Mouse (Mus musculus): ENCODE measurements around the gene Ncbp3. TPM values are rescaled to one million over a fixed set of nuclear protein-coding genes. Genes with fewer than 3 reads are reported as not detected.

Gene Ncbp3
- polyA plus RNA-seq, 1 experiment from 2014 or later, result 9.1 TPM

- Histone ChIP-seq H3K4me2 (no peak overlapping the region), H3K27ac (replicated peaks) (no peak overlapping the region), H3K9ac (replicated peaks) (no peak overlapping the region), H3K9me3 (replicated peaks) (no peaks in the 10 kb centered on the region), H3K4me1 (peaks cover under 1% of the 10 kb centered on the region; the same call in 1 of the 2 replicates), H3K27me3 (replicated peaks) (no peaks in the 10 kb centered on the region), H3K4me3 (replicated peaks) (no peak overlapping the region), H3K36me3 (peaks cover 56% of the 10 kb centered on the region)
- WGBS, result 30% methylated on average over 6 of the region's 6 CpGs
- no peak for ATAC-seq (ENCODE audit: low FRiP score)
Observed at GRCm38 (mm10) chr11:73036889-73037288, 10.7 kb upstream of the Ncbp3 start.

DNA sequence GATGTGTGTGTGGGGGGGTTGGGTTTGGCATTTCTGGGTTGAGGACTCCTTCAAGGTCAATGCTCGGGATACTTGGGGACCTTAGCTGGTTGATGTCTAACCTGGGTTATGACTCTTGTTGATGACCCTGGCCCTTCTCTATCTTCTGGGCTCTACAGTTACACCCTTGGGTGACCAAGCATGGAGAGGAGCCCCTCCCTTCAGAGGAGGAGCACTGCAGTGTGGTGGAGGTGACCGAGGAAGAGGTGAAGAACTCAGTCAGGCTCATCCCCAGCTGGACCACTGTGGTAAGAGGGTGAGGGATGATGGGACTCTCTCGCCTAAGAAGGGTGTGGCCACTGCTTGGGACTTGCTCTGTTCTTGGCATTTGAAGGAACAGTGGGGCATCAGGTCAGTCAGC lies 9.9 kb upstream of the Ncbp3 start:
- WGBS, result 93% methylated on average over 3 of the region's 3 CpGs
- Histone ChIP-seq H3K36me3 (peaks cover 56% of the 10 kb centered on the region), H3K9me3 (replicated peaks) (no peaks in the 10 kb centered on the region), H3K27me3 (replicated peaks) (no peaks in the 10 kb centered on the region), H3K4me1 (no peaks in the 10 kb centered on the region), H3K9ac (replicated peaks) (no peak overlapping the region), H3K27ac (replicated peaks) (no peak overlapping the region), H3K4me2 (no peak overlapping the region), H3K4me3 (replicated peaks) (no peak overlapping the region)
- no peak for ATAC-seq (ENCODE audit: low FRiP score)

- Histone ChIP-seq H3K36me3 (peaks cover 44% of the 10 kb centered on the region), H3K27ac (replicated peaks) (no peak overlapping the region), H3K9ac (replicated peaks) (no peak overlapping the region), H3K9me3 (replicated peaks) (no peaks in the 10 kb centered on the region), H3K4me1 (no peaks in the 10 kb centered on the region), H3K27me3 (replicated peaks) (no peaks in the 10 kb centered on the region), H3K4me2 (no peak overlapping the region), H3K4me3 (replicated peaks) (no peak overlapping the region)
- WGBS, result 61% methylated on average over 9 of the region's 9 CpGs
- 0 out of 2 replicates have a peak, but pooled peaks have one; percentile 73 for ATAC-seq (ENCODE audit: low FRiP score)
Observed at GRCm38 (mm10) chr11:73039102-73039799, 8.3 kb upstream of the Ncbp3 start.

DNA sequence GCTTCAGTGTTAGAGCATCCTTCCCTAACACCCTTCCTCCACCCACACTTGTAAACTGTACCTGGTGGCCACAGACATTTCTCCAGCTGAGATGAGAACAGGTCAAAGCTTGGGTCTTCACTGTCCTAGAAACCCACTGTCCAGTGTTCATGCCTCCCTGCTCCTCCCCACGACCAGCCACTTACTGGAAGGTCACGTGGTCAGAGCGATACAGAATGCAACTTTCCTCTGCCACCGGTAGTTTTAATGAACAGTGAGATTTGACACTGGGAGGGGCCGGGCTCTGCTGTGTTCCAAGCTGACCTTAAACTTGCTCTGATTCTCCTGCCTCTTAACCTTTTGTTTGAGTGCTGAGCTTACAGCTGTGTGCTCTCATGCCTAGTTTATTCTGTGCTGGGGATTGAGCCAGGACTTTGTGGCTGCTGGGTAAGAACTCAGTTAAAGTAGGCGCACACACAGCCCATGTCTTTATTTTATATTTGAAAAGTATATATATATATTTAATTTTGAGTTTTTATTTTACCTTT lies 3.3 kb upstream of the Ncbp3 start:
- Histone ChIP-seq H3K4me1 (peaks cover 15% of the 10 kb centered on the region), H3K36me3 (peaks cover 16% of the 10 kb centered on the region), H3K27ac (replicated peaks) (no peak overlapping the region), H3K9ac (replicated peaks) (no peak overlapping the region), H3K4me2 (no peak overlapping the region), H3K27me3 (replicated peaks) (no peaks in the 10 kb centered on the region), H3K4me3 (replicated peaks) (no peak overlapping the region), H3K9me3 (replicated peaks) (no peaks in the 10 kb centered on the region)
- 70% methylated on average over 6 of the region's 6 CpGs for WGBS
- no peak for ATAC-seq (ENCODE audit: low FRiP score)

GRCm38 (mm10) chr11:73044789-73045188 lies 2.8 kb upstream of the Ncbp3 start:
- H3K9ac ChIP-seq (replicated peaks), result no peak overlapping the region
- no peak overlapping the region for H3K4me2 ChIP-seq
- WGBS, result 73% methylated on average over 4 of the region's 4 CpGs
- no peaks in the 10 kb centered on the region for H3K27me3 ChIP-seq (replicated peaks)
- H3K4me3 ChIP-seq (replicated peaks), result no peak overlapping the region
- peaks cover 19% of the 10 kb centered on the region for H3K4me1 ChIP-seq
- no peak for ATAC-seq (ENCODE audit: low FRiP score)
- H3K36me3 ChIP-seq, result peaks cover 15% of the 10 kb centered on the region
- no peak overlapping the region for H3K27ac ChIP-seq (replicated peaks)
- no peaks in the 10 kb centered on the region for H3K9me3 ChIP-seq (replicated peaks)

- 1% methylated on average over 55 of the region's 55 CpGs for WGBS
Observed at GRCm38 (mm10) chr11:73048030-73048876, 670 bp downstream of the Ncbp3 start.

GRCm38 (mm10) chr11:73049335-73049734 lies 1.8 kb downstream of the Ncbp3 start:
- Histone ChIP-seq H3K9ac (replicated peaks) (peak overlapping the region; percentile 89; the same call in 1 of the 2 replicates), H3K4me3 (replicated peaks) (peak overlapping the region; percentile 90), H3K36me3 (peaks cover 27% of the 10 kb centered on the region), H3K9me3 (replicated peaks) (no peaks in the 10 kb centered on the region), H3K4me1 (peaks cover 19% of the 10 kb centered on the region), H3K27me3 (replicated peaks) (no peaks in the 10 kb centered on the region), H3K4me2 (peak overlapping the region; percentile 75), H3K27ac (replicated peaks) (peak overlapping the region; percentile 63)
- 3% methylated on average over 4 of the region's 4 CpGs for WGBS
- no peak for ATAC-seq (ENCODE audit: low FRiP score)

More at GRCm38 (mm10) chr11:73048030-73048876, 670 bp downstream of the Ncbp3 start:
- H3K27ac ChIP-seq (replicated peaks), result peak overlapping the region; percentile 92
- H3K27me3 ChIP-seq (replicated peaks), result no peaks in the 10 kb centered on the region
- H3K4me1 ChIP-seq, result peaks cover 19% of the 10 kb centered on the region
- ATAC-seq (ENCODE audit: low FRiP score), result peak; percentile 78
- peak overlapping the region; percentile 90 for H3K4me3 ChIP-seq (replicated peaks)
- H3K9me3 ChIP-seq (replicated peaks), result no peaks in the 10 kb centered on the region
- peak overlapping the region; percentile 75 for H3K4me2 ChIP-seq
- H3K36me3 ChIP-seq, result peaks cover 16% of the 10 kb centered on the region
- H3K9ac ChIP-seq (replicated peaks), result peak overlapping the region; percentile 89

DNA sequence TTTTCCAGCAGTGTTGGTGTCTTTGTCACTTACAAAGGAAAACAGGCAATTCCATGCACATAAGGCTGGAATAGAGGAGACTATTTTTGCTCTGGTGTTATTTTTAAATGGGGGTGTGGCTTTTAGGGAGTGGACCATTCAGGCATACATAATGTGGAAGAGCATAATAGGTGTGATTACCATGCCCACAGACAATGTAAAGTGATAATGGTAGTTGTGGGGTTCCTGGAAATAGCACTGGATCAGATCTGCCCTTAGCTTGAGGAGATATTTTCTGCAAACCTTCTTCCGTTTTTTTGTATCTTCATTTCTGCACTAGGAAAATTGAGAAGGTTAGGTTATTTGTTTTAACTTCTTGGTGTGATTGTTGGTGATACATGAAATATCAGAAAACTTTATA lies 5.2 kb downstream of the Ncbp3 start:
- H3K27ac ChIP-seq (replicated peaks), result no peak overlapping the region
- H3K9ac ChIP-seq (replicated peaks), result no peak overlapping the region
- H3K36me3 ChIP-seq, result peaks cover 55% of the 10 kb centered on the region
- no peaks in the 10 kb centered on the region for H3K9me3 ChIP-seq (replicated peaks)
- no peak for ATAC-seq (ENCODE audit: low FRiP score)
- H3K27me3 ChIP-seq (replicated peaks), result no peaks in the 10 kb centered on the region
- 92% methylated on average over 1 of the region's 1 CpGs for WGBS
- no peak overlapping the region for H3K4me3 ChIP-seq (replicated peaks)
- H3K4me2 ChIP-seq, result no peak overlapping the region
- peaks cover 15% of the 10 kb centered on the region for H3K4me1 ChIP-seq

- Histone ChIP-seq H3K4me2 (no peak overlapping the region), H3K4me1 (no peaks in the 10 kb centered on the region), H3K4me3 (replicated peaks) (no peak overlapping the region), H3K9me3 (replicated peaks) (no peaks in the 10 kb centered on the region), H3K27me3 (replicated peaks) (no peaks in the 10 kb centered on the region), H3K9ac (replicated peaks) (no peak overlapping the region), H3K27ac (replicated peaks) (no peak overlapping the region), H3K36me3 (peaks cover 62% of the 10 kb centered on the region)
- WGBS, result 91% methylated on average over 5 of the region's 5 CpGs
- no peak for ATAC-seq (ENCODE audit: low FRiP score)
Observed at GRCm38 (mm10) chr11:73057701-73058100, 10.1 kb downstream of the Ncbp3 start.

DNA sequence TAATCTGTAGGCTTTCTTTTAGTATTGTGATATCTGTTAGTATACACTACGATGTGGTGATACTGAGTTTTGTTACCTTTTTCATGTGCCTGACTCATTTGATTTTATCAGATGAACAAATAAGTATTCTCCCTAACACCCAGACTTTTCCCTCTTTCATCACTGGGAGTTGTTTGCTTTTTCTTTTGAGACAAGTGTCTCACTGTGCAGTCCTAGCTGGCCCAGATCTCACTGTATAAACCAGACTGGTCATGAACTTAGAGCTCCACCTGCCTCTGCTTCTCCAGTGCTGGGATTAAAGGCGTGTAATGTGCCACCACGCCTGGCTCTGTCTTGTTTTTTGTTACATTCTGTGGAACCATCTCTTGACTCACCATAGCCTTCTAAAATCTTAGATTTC lies 12.0 kb downstream of the Ncbp3 start:
- H3K9ac ChIP-seq (replicated peaks), result no peak overlapping the region
- no peak overlapping the region for H3K27ac ChIP-seq (replicated peaks)
- H3K4me2 ChIP-seq, result no peak overlapping the region
- no peak overlapping the region for H3K4me3 ChIP-seq (replicated peaks)
- 98% methylated on average over 3 of the region's 3 CpGs for WGBS
- H3K9me3 ChIP-seq (replicated peaks), result no peaks in the 10 kb centered on the region
- no peaks in the 10 kb centered on the region for H3K4me1 ChIP-seq
- ATAC-seq (ENCODE audit: low FRiP score), result no peak
- H3K27me3 ChIP-seq (replicated peaks), result no peaks in the 10 kb centered on the region
- peaks cover 52% of the 10 kb centered on the region for H3K36me3 ChIP-seq

- Histone ChIP-seq H3K4me2 (no peak overlapping the region), H3K9me3 (replicated peaks) (no peaks in the 10 kb centered on the region), H3K27ac (replicated peaks) (no peak overlapping the region), H3K4me1 (no peaks in the 10 kb centered on the region), H3K36me3 (peaks cover 47% of the 10 kb centered on the region), H3K9ac (replicated peaks) (no peak overlapping the region), H3K27me3 (replicated peaks) (no peaks in the 10 kb centered on the region), H3K4me3 (replicated peaks) (no peak overlapping the region)
- WGBS, result 90% methylated on average over 3 of the region's 3 CpGs
- no peak for ATAC-seq (ENCODE audit: low FRiP score)
Observed at GRCm38 (mm10) chr11:73061413-73061812, 13.8 kb downstream of the Ncbp3 start.

DNA sequence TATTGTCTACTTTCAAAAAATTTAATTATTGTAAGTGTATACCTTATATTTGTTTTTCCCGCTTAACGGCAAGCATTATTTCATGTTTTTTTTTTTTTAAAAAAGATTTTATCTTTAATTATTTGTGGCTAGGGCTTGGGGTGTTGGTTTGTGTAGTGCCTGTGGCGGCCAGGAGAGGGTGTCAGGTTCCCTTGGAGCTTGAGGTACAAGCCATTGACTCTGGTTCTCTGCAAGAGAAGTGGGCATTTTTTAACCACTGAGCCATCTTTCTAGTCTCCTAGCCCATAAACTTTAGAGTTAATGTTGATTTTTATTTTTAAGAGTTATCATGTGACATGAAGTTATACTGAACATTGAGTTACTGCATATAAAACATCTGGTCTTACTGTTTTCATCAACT lies 24.3 kb downstream of the Ncbp3 start:
- H3K4me3 ChIP-seq (replicated peaks), result no peak overlapping the region
- no peak overlapping the region for H3K4me2 ChIP-seq
- no peak overlapping the region for H3K9ac ChIP-seq (replicated peaks)
- H3K4me1 ChIP-seq, result no peaks in the 10 kb centered on the region
- H3K36me3 ChIP-seq, result peaks cover 80% of the 10 kb centered on the region
- H3K9me3 ChIP-seq (replicated peaks), result no peaks in the 10 kb centered on the region
- H3K27ac ChIP-seq (replicated peaks), result no peak overlapping the region
- ATAC-seq (ENCODE audit: low FRiP score), result no peak
- no peaks in the 10 kb centered on the region for H3K27me3 ChIP-seq (replicated peaks)
- WGBS, result 94% methylated on average over 3 of the region's 3 CpGs
